In the genomic region with DNA sequence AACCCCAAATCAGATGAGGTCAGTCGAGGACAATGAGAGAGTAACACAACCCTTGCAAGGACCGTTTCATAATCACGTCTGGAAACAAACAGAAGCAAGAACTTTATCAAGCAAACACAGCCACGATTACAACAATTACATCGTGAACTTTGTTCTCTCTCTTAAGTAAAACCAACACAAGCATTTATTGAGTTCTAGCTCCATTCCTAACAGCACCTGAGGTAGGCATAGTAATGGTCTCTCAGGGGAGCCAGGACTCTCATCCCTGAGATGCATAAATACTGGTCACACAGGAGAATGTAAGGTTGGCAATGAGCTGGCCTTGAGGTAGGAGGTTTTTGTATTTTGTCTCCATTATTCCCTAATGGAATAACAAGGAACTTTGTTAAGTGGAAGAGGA, we compare ENCODE assay signal across 30 mouse cellular contexts. TPM values are rescaled to one million over a fixed set of nuclear protein-coding genes. Genes with fewer than 3 reads are reported as not detected.
"Had no signal": no experiment of that assay in that cellular context is flagged by ENCODE, and none has a peak within 500 bp of the region (broad histone marks: within the 10 kb centered on the region; RNA-seq: fewer than 3 reads in every experiment).

No protein-coding gene starts in this region.

- DNase-seq: gastrocnemius, adult 2 months; gastrocnemius, postnatal 10 days; gastrocnemius, postnatal 25 days; heart, adult 2 months; heart, postnatal 14 days; heart, postnatal 36 days; kidney, adult 11 months; kidney, adult 2 months; kidney, adult 9 months; kidney, postnatal 14 days; kidney, postnatal 36 days; liver; liver, embryonic 13.5 days had no signal

- H3K9ac ChIP-seq: heart, embryonic 13.5 days; heart, embryonic 15.5 days; hindbrain, embryonic 13.5 days; kidney, embryonic 15.5 days; limb, embryonic 12.5 days; liver, embryonic 13.5 days; liver, embryonic 15.5 days had no signal

- H3K27ac ChIP-seq: gastrocnemius, adult 2 months; heart, adult 2 months; heart, embryonic 13.5 days; heart, embryonic 15.5 days; hindbrain, embryonic 13.5 days; kidney, embryonic 15.5 days; kidney, postnatal 0 days; layer of hippocampus, adult 2 months; left cerebral cortex, adult 2 months; limb, embryonic 10.5 days; limb, embryonic 12.5 days; liver, embryonic 13.5 days; liver, embryonic 15.5 days had no signal

- H3K27me3 ChIP-seq: heart, embryonic 13.5 days; heart, embryonic 15.5 days; hindbrain, embryonic 13.5 days; kidney, embryonic 15.5 days; limb, embryonic 12.5 days; liver, embryonic 13.5 days; liver, embryonic 15.5 days had no signal

- H3K9me3 ChIP-seq: heart, embryonic 13.5 days; heart, embryonic 15.5 days; hindbrain, embryonic 13.5 days; kidney, embryonic 15.5 days; limb, embryonic 10.5 days; limb, embryonic 12.5 days; liver, embryonic 15.5 days had no signal

- H3K36me3 ChIP-seq: heart, embryonic 13.5 days; heart, embryonic 15.5 days; hindbrain, embryonic 13.5 days; kidney, embryonic 15.5 days; limb, embryonic 10.5 days; limb, embryonic 12.5 days; liver, embryonic 13.5 days; liver, embryonic 15.5 days had no signal

- H3K4me2 ChIP-seq: heart, embryonic 11.5 days; heart, embryonic 13.5 days; heart, embryonic 15.5 days; hindbrain, embryonic 13.5 days; kidney, embryonic 15.5 days; limb, embryonic 12.5 days; liver, embryonic 13.5 days; liver, embryonic 15.5 days had no signal

- ATAC-seq: hindbrain, embryonic 16.5 days; inflammation-experienced regulatory T-cells, adult 6 months had no signal

- H3K4me3 ChIP-seq: gastrocnemius, adult 2 months; heart, adult 2 months; heart, embryonic 13.5 days; heart, embryonic 15.5 days; hindbrain, embryonic 13.5 days; kidney, embryonic 15.5 days; layer of hippocampus, adult 2 months; left cerebral cortex, adult 2 months; limb, embryonic 10.5 days; limb, embryonic 12.5 days; liver, embryonic 13.5 days; liver, embryonic 15.5 days had no signal

- H3K4me1 ChIP-seq: heart, embryonic 13.5 days; heart, embryonic 15.5 days; hindbrain, embryonic 13.5 days; kidney, embryonic 15.5 days; limb, embryonic 10.5 days; limb, embryonic 12.5 days; liver, embryonic 13.5 days; liver, embryonic 15.5 days had no signal

RNA-seq across cellular contexts. Expression of gene Krtap7-1, which starts 6.3 kb away (rescaled TPM):
- polyA plus RNA-seq: heart, adult 2 months; heart, embryonic 11.5 days; heart, embryonic 13.5 days; heart, embryonic 15.5 days; heart, postnatal 0 days; hindbrain, embryonic 11.5 days; hindbrain, embryonic 13.5 days; inflammation-experienced regulatory T-cells, adult 6 months; kidney, adult 2 months; kidney, embryonic 15.5 days; kidney, postnatal 0 days; limb, embryonic 10.5 days; limb, embryonic 12.5 days; limb, embryonic 14.5 days; liver, embryonic 13.5 days; liver, embryonic 15.5 days had no signal

RNA-seq across cellular contexts. Expression of gene Krtap8-1, which starts 14.1 kb away (rescaled TPM):
- polyA plus RNA-seq: frontal cortex, adult 2 months; heart, adult 2 months; heart, embryonic 11.5 days; heart, embryonic 13.5 days; heart, embryonic 15.5 days; heart, postnatal 0 days; hindbrain, embryonic 11.5 days; hindbrain, embryonic 13.5 days; hindbrain, embryonic 16.5 days; inflammation-experienced regulatory T-cells, adult 6 months; kidney, adult 2 months; kidney, embryonic 15.5 days; kidney, postnatal 0 days; limb, embryonic 10.5 days; limb, embryonic 12.5 days; liver, embryonic 13.5 days; liver, embryonic 15.5 days had no signal
